Mouse (Mus musculus) cerebellum, adult 2 months (tissue): ENCODE data around the gene Acsm5.

Source experiments
- CTCF ChIP-seq: fragments of 200-500 bp; IDR thresholded peaks from 2 replicates; pipeline ENCODE4 v1.5.1; 2011; ENCODE audit warnings: low read depth, mild to moderate bottlenecking, control low read depth, low read length, moderate library complexity, borderline replicate concordance; ENCODE audit not compliant: insufficient read depth
- POLR2A ChIP-seq: fragments of 200-500 bp; IDR thresholded peaks from 2 replicates; pipeline ENCODE4 v1.6.1; 2011; ENCODE audit warnings: low read length, control low read depth, borderline replicate concordance; ENCODE audit not compliant: insufficient read depth

DNA sequence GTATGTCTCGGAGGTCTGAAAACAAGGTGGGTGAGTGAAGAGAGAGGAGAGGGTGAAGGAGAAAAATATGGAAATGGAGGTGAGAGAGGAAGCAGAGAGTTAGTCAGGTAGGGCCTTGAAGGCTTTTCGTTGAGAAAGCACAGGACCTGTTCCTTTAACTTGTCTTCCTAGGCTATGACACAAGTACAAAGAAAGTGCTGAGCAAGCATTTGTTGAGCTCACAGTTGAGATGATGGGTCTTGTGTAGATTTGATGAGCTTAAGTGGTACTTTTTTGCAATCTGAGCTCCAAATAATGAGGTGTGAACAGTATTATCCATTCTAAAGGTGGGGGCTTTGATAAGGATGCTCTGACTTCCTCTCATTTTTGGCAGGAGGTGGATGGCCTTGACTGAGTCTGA is 15.1 kb downstream of the Acsm5 start:
- TF ChIP-seq CTCF (no peak), POLR2A (no peak)
